Mouse (Mus musculus) cerebellum, adult 2 months (tissue): ENCODE data around the gene Cpsf2. TPM values are rescaled to one million over a fixed set of nuclear protein-coding genes. Genes with fewer than 3 reads are reported as not detected.

Experiments
- DNase-seq, 2 experiments: peaks; one replicate each; pipeline ENCODE4 v3.0.0; 2021
- H3K27ac ChIP-seq: fragments of 200-500 bp; 2 replicates; pipeline ENCODE4 v1.5.1; 2012; ENCODE audit warnings: low read length, control low read depth, inconsistent platforms; ENCODE audit not compliant: insufficient read depth
- H3K27me3 ChIP-seq: fragments of 200-500 bp; 2 replicates; pipeline ENCODE4 v1.6.1; 2012; ENCODE audit warnings: inconsistent platforms, mild to moderate bottlenecking, low read length, moderate library complexity; ENCODE audit not compliant: control insufficient read depth, insufficient read depth
- H3K4me1 ChIP-seq: fragments of 200-500 bp; 2 replicates; pipeline ENCODE4 v1.6.1; 2011; ENCODE audit warnings: low read length; ENCODE audit not compliant: control insufficient read depth, insufficient read depth
- H3K4me3 ChIP-seq: fragments of 200-500 bp; replicated peaks from 2 replicates; pipeline ENCODE3; 2011; ENCODE audit warnings: mild to moderate bottlenecking, low read depth, low read length, control low read depth; ENCODE audit not compliant: insufficient read depth
- CTCF ChIP-seq: fragments of 200-500 bp; IDR thresholded peaks from 2 replicates; pipeline ENCODE4 v1.5.1; 2011; ENCODE audit warnings: low read depth, mild to moderate bottlenecking, control low read depth, low read length, moderate library complexity, borderline replicate concordance; ENCODE audit not compliant: insufficient read depth
- POLR2A ChIP-seq: fragments of 200-500 bp; IDR thresholded peaks from 2 replicates; pipeline ENCODE4 v1.6.1; 2011; ENCODE audit warnings: low read length, control low read depth, borderline replicate concordance; ENCODE audit not compliant: insufficient read depth
- WGBS: fragments of 180-500 bp; shearing (Covaris S2); methylation state at CpG from one replicate; pipeline ENCODE4 v1.1.7; 2018; 5-methylcytosine and 5-hydroxymethylcytosine counted together
- polyA plus RNA-seq: library from polyadenylated mRNA; depleted of rRNA; stranded (reverse); fragments of >200 nt; gene quantifications from 2 replicates; pipeline ENCODE4 v1.2.3, GENCODE M21; 2012

Cpsf2 gene
- polyA plus RNA-seq, 1 experiment, result 15.1 TPM

GRCm38 (mm10) chr12:102021923-102022322, 46.1 kb downstream of the Cpsf2 start:
- WGBS, result 80% methylated on average over 6 of the region's 6 CpGs
- TF ChIP-seq POLR2A, result no peak
- no peak for TF ChIP-seq CTCF
- Histone ChIP-seq H3K4me3 (no peak overlapping the region), H3K27ac (no peak overlapping the region), H3K27me3 (no peaks in the 10 kb centered on the region), H3K4me1 (no peaks in the 10 kb centered on the region)
- DNase-seq, result no peak

- no peak for DNase-seq
- no peaks in the 10 kb centered on the region; the same call in 1 of the 2 replicates for H3K27me3 ChIP-seq
- H3K27ac ChIP-seq, result no peak overlapping the region
- H3K4me1 ChIP-seq, result no peaks in the 10 kb centered on the region
- TF ChIP-seq CTCF, result no peak
- no peak for TF ChIP-seq POLR2A
- WGBS, result 57% methylated on average over 7 of the region's 7 CpGs
- H3K4me3 ChIP-seq, result no peak overlapping the region
Measured at GRCm38 (mm10) chr12:102029184-102029583, 53.4 kb downstream of the Cpsf2 start.

- Histone ChIP-seq H3K4me1 (no peaks in the 10 kb centered on the region), H3K27me3 (no peaks in the 10 kb centered on the region; the same call in 1 of the 2 replicates), H3K27ac (no peak overlapping the region), H3K4me3 (no peak overlapping the region)
- 56% methylated on average over 4 of the region's 4 CpGs for WGBS
- no peak for TF ChIP-seq POLR2A
- TF ChIP-seq CTCF, result no peak
- DNase-seq, result no peak
Measured at GRCm38 (mm10) chr12:102029892-102030446, 54.2 kb downstream of the Cpsf2 start.

GRCm38 (mm10) chr12:102034934-102035333, 59.1 kb downstream of the Cpsf2 start:
- whole genome bisulfite sequencing, result 94% methylated on average over 4 of the region's 4 CpGs
- no peak overlapping the region for H3K27ac ChIP-seq
- no peaks in the 10 kb centered on the region; the same call in 1 of the 2 replicates for H3K27me3 ChIP-seq
- no peaks in the 10 kb centered on the region for H3K4me1 ChIP-seq
- no peak overlapping the region for H3K4me3 ChIP-seq
- TF ChIP-seq CTCF (no peak), POLR2A (no peak)
- no peak for DNase-seq

GRCm38 (mm10) chr12:102039861-102040260, 64.1 kb downstream of the Cpsf2 start:
- TF ChIP-seq CTCF (no peak), POLR2A (no peak)
- Histone ChIP-seq H3K27me3 (no peaks in the 10 kb centered on the region), H3K4me3 (no peak overlapping the region), H3K27ac (no peak overlapping the region), H3K4me1 (no peaks in the 10 kb centered on the region)
- no peak for DNase-seq
- WGBS, result 93% methylated on average over 2 of the region's 2 CpGs

- Histone ChIP-seq H3K27me3 (no peaks in the 10 kb centered on the region), H3K27ac (no peak overlapping the region), H3K4me3 (no peak overlapping the region), H3K4me1 (no peaks in the 10 kb centered on the region)
- WGBS, result 34% methylated on average over 2 of the region's 2 CpGs
- TF ChIP-seq POLR2A (no peak), CTCF (no peak)
- no peak for DNase-seq
Measured at GRCm38 (mm10) chr12:102041699-102042098, 65.9 kb downstream of the Cpsf2 start.

- no peak for DNase-seq
- Histone ChIP-seq H3K4me1 (no peaks in the 10 kb centered on the region), H3K27ac (no peak overlapping the region), H3K4me3 (no peak overlapping the region), H3K27me3 (no peaks in the 10 kb centered on the region)
- no peak for TF ChIP-seq POLR2A
- no peak for TF ChIP-seq CTCF
- 85% methylated on average over 7 of the region's 7 CpGs for whole genome bisulfite sequencing
Measured at GRCm38 (mm10) chr12:102042247-102042646, 66.5 kb downstream of the Cpsf2 start.

- 80% methylated on average over 5 of the region's 5 CpGs for WGBS
- Histone ChIP-seq H3K4me1 (no peaks in the 10 kb centered on the region), H3K4me3 (no peak overlapping the region), H3K27ac (no peak overlapping the region), H3K27me3 (no peaks in the 10 kb centered on the region)
- DNase-seq, result no peak
- TF ChIP-seq POLR2A (no peak), CTCF (no peak)
Measured at GRCm38 (mm10) chr12:102043840-102044239, 68.1 kb downstream of the Cpsf2 start.
